Mouse (Mus musculus) MEL (cell line): ENCODE data around the gene Sik3. TPM values are rescaled to one million over a fixed set of nuclear protein-coding genes. Genes with fewer than 3 reads are reported as not detected.

Experiments
- DNase-seq: peaks from one replicate; pipeline ENCODE4 v3.0.0; 2011; ENCODE audit warnings: low read depth, low spot score
- H3K27ac ChIP-seq: 2 replicates; pipeline ENCODE4 v1.5.1; 2012; ENCODE audit warnings: low read depth, mild to moderate bottlenecking, control low read depth, low read length, moderate library complexity; ENCODE audit not compliant: control insufficient read depth
- H3K27me3 ChIP-seq, 2 experiments: fragments of 150-350 bp in 1 of 2; sonication (generic) in 1 of 2; 2 replicates each; pipeline ENCODE4 v1.6.1; 2012; ENCODE audit warnings: low read length in 2 of 2, mild to moderate bottlenecking in 2 of 2, improper control_type of control experiment in 1 of 2, moderate library complexity in 1 of 2; ENCODE audit not compliant: insufficient read depth in 2 of 2, control insufficient read depth in 1 of 2
- H3K36me3 ChIP-seq, 2 experiments: 2 replicates each; pipeline ENCODE4 v1.6.1; 2012 to 2014; ENCODE audit warnings: low read length in 2 of 2, improper control_type of control experiment in 1 of 2, inconsistent platforms in 1 of 2, mild to moderate bottlenecking in 1 of 2; ENCODE audit not compliant: insufficient read depth in 2 of 2, control insufficient read depth in 1 of 2
- H3K4me1 ChIP-seq, 2 experiments: fragments of 150-350 bp in 1 of 2; sonication (generic) in 1 of 2; 2 replicates each; pipeline ENCODE4 v1.6.1; 2012; ENCODE audit warnings: low read length in 2 of 2, improper control_type of control experiment in 1 of 2, mild to moderate bottlenecking in 1 of 2; ENCODE audit not compliant: insufficient read depth in 2 of 2, control insufficient read depth in 1 of 2
- H3K4me3 ChIP-seq, 2 experiments: fragments of 150-350 bp in 1 of 2; sonication (generic) in 1 of 2; 2 replicates each; pipeline ENCODE4 v1.5.1; 2012; ENCODE audit warnings: low read depth in 2 of 2, low read length in 2 of 2, mild to moderate bottlenecking in 2 of 2, moderate library complexity in 2 of 2, control low read depth in 1 of 2, improper control_type of control experiment in 1 of 2; ENCODE audit not compliant: control insufficient read depth in 1 of 2, insufficient read depth in 1 of 2
- H3K79me2 ChIP-seq: 2 replicates; pipeline ENCODE4 v1.6.1; 2012; ENCODE audit warnings: mild to moderate bottlenecking, low read length, moderate library complexity; ENCODE audit not compliant: control insufficient read depth, poor library complexity, insufficient read depth
- H3K9ac ChIP-seq: 2 replicates; pipeline ENCODE4 v1.6.1; 2012; ENCODE audit warnings: low read depth, mild to moderate bottlenecking, control low read depth, low read length, moderate library complexity; ENCODE audit not compliant: control insufficient read depth, poor library complexity, severe bottlenecking
- H3K9me3 ChIP-seq: fragments of 150-350 bp; sonication (generic); replicated peaks from 2 replicates; pipeline ENCODE4 v1.6.1; 2012; ENCODE audit warnings: mild to moderate bottlenecking, low read length, improper control_type of control experiment, moderate library complexity; ENCODE audit not compliant: insufficient read depth
- CTCF ChIP-seq, 3 experiments: IDR thresholded peaks in 2 of 3; conservative IDR thresholded peaks in 1 of 3; 2 replicates each; pipeline ENCODE4 v1.5.1; 2011 to 2012; ENCODE audit warnings: low read length in 3 of 3, low read depth in 2 of 3, mild to moderate bottlenecking in 2 of 3, improper control_type of control experiment in 1 of 3, inconsistent platforms in 1 of 3, mixed read lengths in 1 of 3, moderate library complexity in 1 of 3; ENCODE audit not compliant: control insufficient read depth in 1 of 3, insufficient read depth in 1 of 3, poor library complexity in 1 of 3, severe bottlenecking in 1 of 3
- EP300 ChIP-seq, 2 experiments: IDR thresholded peaks; 2 replicates each; pipeline ENCODE4 v1.6.1; 2011; ENCODE audit warnings: improper control_type of control experiment in 2 of 2, low read length in 2 of 2, low read depth in 1 of 2, mild to moderate bottlenecking in 1 of 2
- ETS1 ChIP-seq: IDR thresholded peaks from 2 replicates; pipeline ENCODE4 v1.6.1; 2012; ENCODE audit warnings: low read depth, mild to moderate bottlenecking, inconsistent platforms, low read length, improper control_type of control experiment, moderate library complexity
- GABPA ChIP-seq: IDR thresholded peaks from 2 replicates; pipeline ENCODE4 v1.6.1; 2012; ENCODE audit warnings: low read depth, mild to moderate bottlenecking, inconsistent platforms, low read length, improper control_type of control experiment, moderate library complexity
- HCFC1 ChIP-seq: IDR thresholded peaks from 2 replicates; pipeline ENCODE4 v1.6.1; 2012; ENCODE audit warnings: low read depth, mild to moderate bottlenecking, inconsistent platforms, low read length, improper control_type of control experiment, moderate library complexity
- KAT2A ChIP-seq: conservative IDR thresholded peaks from 2 replicates; pipeline ENCODE4 v1.6.1; 2012; ENCODE audit warnings: low read depth, low read length, improper control_type of control experiment, inconsistent platforms
- MAFK ChIP-seq: IDR thresholded peaks from 2 replicates; pipeline ENCODE4 v1.6.1; 2011; ENCODE audit warnings: low read depth, mild to moderate bottlenecking, low read length, improper control_type of control experiment, borderline replicate concordance
- MAX ChIP-seq: IDR thresholded peaks from 2 replicates; pipeline ENCODE4 v1.6.1; 2011; ENCODE audit warnings: low read length, improper control_type of control experiment
- MAZ ChIP-seq: IDR thresholded peaks from 2 replicates; pipeline ENCODE4 v1.6.1; 2012; ENCODE audit warnings: low read depth, mild to moderate bottlenecking, inconsistent platforms, low read length, improper control_type of control experiment
- MEF2A ChIP-seq: IDR thresholded peaks from 2 replicates; pipeline ENCODE4 v1.6.1; 2014; ENCODE audit warnings: low read depth, mild to moderate bottlenecking, inconsistent platforms, low read length, improper control_type of control experiment; ENCODE audit not compliant: poor library complexity, insufficient replicate concordance, severe bottlenecking; ENCODE audit errors: extremely low read depth
- MXI1 ChIP-seq: IDR thresholded peaks from 2 replicates; pipeline ENCODE4 v1.6.1; 2011; ENCODE audit warnings: mild to moderate bottlenecking, low read depth, low read length, improper control_type of control experiment
- MYB ChIP-seq: IDR thresholded peaks from 2 replicates; pipeline ENCODE4 v1.6.1; 2011; ENCODE audit warnings: mild to moderate bottlenecking, low read depth, low read length, improper control_type of control experiment
- MYC ChIP-seq: IDR thresholded peaks from 2 replicates; pipeline ENCODE4 v1.6.1; 2011; ENCODE audit warnings: low read depth, mild to moderate bottlenecking, low read length, improper control_type of control experiment, moderate library complexity
- NELFE ChIP-seq: IDR thresholded peaks from 2 replicates; pipeline ENCODE4 v1.6.1; 2011; ENCODE audit warnings: low read depth, low read length, improper control_type of control experiment
- POLR2A ChIP-seq, 2 experiments: IDR thresholded peaks; 2 replicates each; pipeline ENCODE4 v1.6.1; 2011 to 2012; ENCODE audit warnings: low read length in 2 of 2, mild to moderate bottlenecking in 2 of 2, control low read depth in 1 of 2, improper control_type of control experiment in 1 of 2, low read depth in 1 of 2, moderate library complexity in 1 of 2; ENCODE audit not compliant: control insufficient read depth in 1 of 2, insufficient read depth in 1 of 2, poor library complexity in 1 of 2
- RAD21 ChIP-seq: IDR thresholded peaks from 2 replicates; pipeline ENCODE4 v1.6.1; 2011; ENCODE audit warnings: mild to moderate bottlenecking, low read depth, low read length, improper control_type of control experiment
- RCOR1 ChIP-seq: IDR thresholded peaks from 2 replicates; pipeline ENCODE4 v1.6.1; 2012; ENCODE audit warnings: low read depth, mild to moderate bottlenecking, inconsistent platforms, low read length, improper control_type of control experiment
- SIN3A ChIP-seq: IDR thresholded peaks from 2 replicates; pipeline ENCODE4 v1.6.1; 2012; ENCODE audit warnings: low read length, improper control_type of control experiment, inconsistent platforms
- SMC3 ChIP-seq: IDR thresholded peaks from 2 replicates; pipeline ENCODE4 v1.6.1; 2011; ENCODE audit warnings: low read depth, low read length, improper control_type of control experiment
- TBP ChIP-seq: IDR thresholded peaks from 2 replicates; pipeline ENCODE4 v1.8.0; 2011; ENCODE audit warnings: low read depth, low read length, improper control_type of control experiment
- ZNF384 ChIP-seq: IDR thresholded peaks from 2 replicates; pipeline ENCODE4 v1.6.1; 2012; ENCODE audit warnings: low read depth, mild to moderate bottlenecking, inconsistent platforms, low read length, improper control_type of control experiment
- polyA plus RNA-seq, 2 experiments: library from polyadenylated mRNA; stranded (reverse) in 1 of 2; unstranded in 1 of 2; fragments of >175 nt in 1 of 2; fragments of >200 nt in 1 of 2; gene quantifications; 2 replicates each; pipeline versions ENCODE4 v1.2.1 to v1.2.4; 2012; ENCODE audit warnings: low replicate concordance in 2 of 2, low read depth in 1 of 2; ENCODE audit not compliant: insufficient read length in 2 of 2, insufficient read depth in 1 of 2, missing spikeins in 1 of 2
- total RNA-seq: library from RNA; depleted of rRNA; stranded (reverse); fragments of 300-350 nt; gene quantifications from 2 replicates; pipeline ENCODE4 v1.2.3, GENCODE M21; 2012

The Sik3 gene
- total and polyA plus RNA-seq, 3 experiments = 78.7 to 111 TPM; not detected in 1

DNA sequence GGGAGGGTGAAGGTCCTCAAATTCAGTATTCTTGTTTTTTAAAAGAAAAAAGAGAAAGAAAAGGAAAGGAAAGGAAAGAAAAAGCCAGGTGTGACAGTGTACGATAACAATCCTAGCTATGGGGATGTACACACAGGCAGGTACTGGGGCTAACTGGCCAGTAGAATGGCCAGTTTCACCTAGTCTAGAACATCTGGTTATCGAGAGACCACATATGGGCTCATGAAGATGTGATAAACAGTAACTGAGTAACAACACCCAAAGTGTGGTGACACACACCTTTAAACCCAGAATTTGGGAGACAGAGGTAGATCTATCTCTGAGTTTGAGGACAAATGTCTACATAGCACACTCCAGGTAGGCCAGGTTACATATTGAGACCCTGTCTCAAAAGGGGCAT, 32.8 kb upstream of the Sik3 start:
- Histone ChIP-seq H3K9ac (no peak overlapping the region), H3K9me3 (no peaks in the 10 kb centered on the region), H3K36me3 (peaks cover 31 to 41% of the 10 kb centered on the region in 2 experiments), H3K27ac (no peak overlapping the region), H3K4me3 (no peak overlapping the region), H3K27me3 (no peaks in the 10 kb centered on the region), H3K4me1 (peaks cover 18 to 26% of the 10 kb centered on the region in 2 experiments), H3K79me2 (peaks cover 66% of the 10 kb centered on the region)
- TF ChIP-seq EP300 (IDR thresholded peaks at IDR 0.05; ENCODE audit: low read depth in 1 of 2, low read length in 2 of 2) (no peak), HCFC1 (no peak)
- DNase-seq = no peak

DNA sequence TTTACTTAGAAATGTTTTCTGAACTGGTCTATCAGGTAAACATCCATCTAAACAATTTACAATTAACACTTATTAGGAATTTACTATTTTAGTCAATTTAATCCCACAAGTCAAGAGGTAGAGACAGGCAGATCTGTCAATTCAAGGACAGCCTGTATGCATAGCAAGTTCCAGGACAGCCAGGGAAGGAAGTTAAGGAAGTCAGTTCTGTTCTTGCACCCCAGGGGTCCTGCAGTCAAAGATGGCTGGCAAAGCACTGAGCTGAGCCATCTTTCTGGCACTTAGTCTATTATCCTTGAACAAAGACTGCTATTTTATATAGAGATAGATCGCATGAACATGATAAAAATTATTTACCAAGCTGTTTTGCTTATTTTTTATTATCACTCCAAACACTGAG, 32.0 kb upstream of the Sik3 start:
- Histone ChIP-seq H3K9me3 (no peaks in the 10 kb centered on the region), H3K4me1 (peaks cover 18 to 26% of the 10 kb centered on the region in 2 experiments), H3K79me2 (peaks cover 68% of the 10 kb centered on the region), H3K36me3 (peaks cover 30 to 44% of the 10 kb centered on the region in 2 experiments), H3K27me3 (no peaks in the 10 kb centered on the region), H3K27ac (no peak overlapping the region), H3K9ac (no peak overlapping the region), H3K4me3 (no peak overlapping the region)
- TF ChIP-seq KAT2A = no peak
- no peak for TF ChIP-seq SIN3A
- TF ChIP-seq RCOR1 = no peak
- no peak for TF ChIP-seq MAX
- TF ChIP-seq MEF2A = no peak
- no peak for TF ChIP-seq NELFE
- TF ChIP-seq GABPA = no peak
- no peak for TF ChIP-seq SMC3
- no peak for TF ChIP-seq MAFK
- TF ChIP-seq TBP = no peak
- TF ChIP-seq POLR2A (IDR thresholded peaks at IDR 0.05; ENCODE audit: control insufficient read depth in 1 of 2, insufficient read depth in 1 of 2, low read depth in 1 of 2, low read length in 2 of 2, poor library complexity in 1 of 2) = no peak
- no peak for TF ChIP-seq RAD21
- TF ChIP-seq MYB = no peak
- DNase-seq = no peak

DNA sequence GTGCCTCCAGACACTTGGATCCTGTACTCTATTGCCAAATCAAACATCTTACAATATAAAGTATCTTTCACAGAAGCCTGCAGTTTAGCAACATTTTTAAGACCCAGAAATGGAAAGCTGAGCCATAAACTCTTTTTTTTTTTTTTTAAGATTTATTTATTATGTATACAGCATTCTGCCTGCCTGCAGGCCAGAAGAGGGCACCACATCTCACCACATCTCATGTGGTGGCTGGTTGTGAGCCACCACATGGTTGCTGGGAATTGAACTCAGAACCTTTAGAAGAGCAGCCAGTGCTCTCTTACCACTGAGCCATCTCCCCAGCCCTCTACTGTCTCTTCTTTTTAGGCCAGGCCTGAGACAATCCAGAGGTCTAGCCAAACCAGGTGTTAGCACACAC, 31.3 kb upstream of the Sik3 start:
- H3K79me2 ChIP-seq = peaks cover 66% of the 10 kb centered on the region
- H3K9me3 ChIP-seq = no peaks in the 10 kb centered on the region
- DNase-seq = peak; percentile 56
- no peak overlapping the region for H3K9ac ChIP-seq
- no peaks in the 10 kb centered on the region for H3K27me3 ChIP-seq
- TF ChIP-seq HCFC1 = no peak
- TF ChIP-seq MEF2A = no peak
- peak; percentile 8 to 49 (median 35); a peak in 4 of 6 replicates for TF ChIP-seq CTCF (IDR thresholded peaks at IDR 0.05 in 2 of 3, conservative IDR thresholded peaks at IDR 0.05 in 1 of 3; ENCODE audit: control insufficient read depth in 1 of 3, insufficient read depth in 1 of 3, low read depth in 2 of 3, low read length in 3 of 3, poor library complexity in 1 of 3, severe bottlenecking in 1 of 3)
- no peak for TF ChIP-seq RCOR1
- TF ChIP-seq MXI1 = 0 out of 2 replicates have a peak, but pooled peaks have one; percentile 27
- peak; percentile 84 for TF ChIP-seq ZNF384
- no peak for TF ChIP-seq POLR2A (IDR thresholded peaks at IDR 0.05; ENCODE audit: control insufficient read depth in 1 of 2, insufficient read depth in 1 of 2, low read depth in 1 of 2, low read length in 2 of 2, poor library complexity in 1 of 2)
- no peak for TF ChIP-seq ETS1
- TF ChIP-seq MYC = peak; percentile 74; the same call in 1 of the 2 replicates
- 0 out of 2 replicates have a peak, but pooled peaks have one; percentile 32 for TF ChIP-seq SIN3A
- no peak for TF ChIP-seq MAZ
- H3K27ac ChIP-seq = no peak overlapping the region
- H3K4me3 ChIP-seq = no peak overlapping the region
- H3K36me3 ChIP-seq = peaks cover 24 to 47% of the 10 kb centered on the region in 2 experiments
- H3K4me1 ChIP-seq = peaks cover 18 to 26% of the 10 kb centered on the region in 2 experiments
